Mouse (Mus musculus): ENCODE data around the gene Trim16. TPM values are rescaled to one million over a fixed set of nuclear protein-coding genes. Genes with fewer than 3 reads are reported as not detected.

The Trim16 gene
- polyA plus RNA-seq, 1 experiment from 2014 or later, result 2.8 TPM

GRCm38 (mm10) chr11:62878728-62879127 is 58.7 kb downstream of the Trim16 start:
- DNase-seq (ENCODE audit: extremely low spot score, low spot score), result no peak
- Histone ChIP-seq H3K27ac (peak overlapping the region; percentile 90), H3K36me3 (replicated peaks) (peaks cover 8% of the 10 kb centered on the region), H3K9me3 (no peaks in the 10 kb centered on the region), H3K27me3 (ENCODE audit: poor library complexity, severe bottlenecking) (no peaks in the 10 kb centered on the region), H3K4me3 (peak overlapping the region; percentile 71), H3K4me1 (peaks cover 20% of the 10 kb centered on the region)
- 37% methylated on average over 9 of the region's 9 CpGs for WGBS

GRCm38 (mm10) chr11:62879220-62880048 is 59.4 kb downstream of the Trim16 start, which contains the start of gene Tvp23b:
TSS of gene Tvp23b (plus strand) at chr11:62879455.
- H3K4me3 ChIP-seq, result peak within 1 kb of the TSS; percentile 71
- WGBS, result 2% methylated on average over 55 of the region's 55 CpGs
- H3K36me3 ChIP-seq (replicated peaks), result peaks cover 16% of the 10 kb centered on the region
- H3K27ac ChIP-seq, result peak within 1 kb of the TSS; percentile 90
- no peaks in the 10 kb centered on the region for H3K9me3 ChIP-seq
- H3K27me3 ChIP-seq (ENCODE audit: poor library complexity, severe bottlenecking), result no peaks in the 10 kb centered on the region
- peaks cover 20% of the 10 kb centered on the region for H3K4me1 ChIP-seq
- DNase-seq (ENCODE audit: extremely low spot score, low spot score), result peak; percentile 98

- Histone ChIP-seq H3K9me3 (no peaks in the 10 kb centered on the region), H3K27me3 (ENCODE audit: poor library complexity, severe bottlenecking) (no peaks in the 10 kb centered on the region), H3K4me1 (peaks cover 14% of the 10 kb centered on the region), H3K27ac (no peak overlapping the region), H3K4me3 (no peak overlapping the region), H3K36me3 (replicated peaks) (peaks cover 42% of the 10 kb centered on the region)
- WGBS, result 93% methylated on average over 8 of the region's 8 CpGs
- DNase-seq (ENCODE audit: extremely low spot score, low spot score), result no peak
Observed at GRCm38 (mm10) chr11:62883407-62883806, 63.4 kb downstream of the Trim16 start.

GRCm38 (mm10) chr11:62885323-62885722 is 65.3 kb downstream of the Trim16 start:
- no peak for DNase-seq (ENCODE audit: extremely low spot score, low spot score)

GRCm38 (mm10) chr11:62890796-62891195 is 70.8 kb downstream of the Trim16 start:
- Histone ChIP-seq H3K36me3 (replicated peaks) (peaks cover 49% of the 10 kb centered on the region), H3K4me3 (no peak overlapping the region), H3K4me1 (no peaks in the 10 kb centered on the region), H3K27ac (no peak overlapping the region), H3K27me3 (ENCODE audit: poor library complexity, severe bottlenecking) (no peaks in the 10 kb centered on the region), H3K9me3 (no peaks in the 10 kb centered on the region)
- WGBS, result 91% methylated on average over 4 of the region's 4 CpGs
- DNase-seq (ENCODE audit: extremely low spot score, low spot score), result no peak

More at GRCm38 (mm10) chr11:62885323-62885722, 65.3 kb downstream of the Trim16 start:
- Histone ChIP-seq H3K27ac (no peak overlapping the region), H3K4me1 (peaks cover 5% of the 10 kb centered on the region), H3K9me3 (no peaks in the 10 kb centered on the region), H3K36me3 (replicated peaks) (peaks cover 54% of the 10 kb centered on the region), H3K27me3 (ENCODE audit: poor library complexity, severe bottlenecking) (no peaks in the 10 kb centered on the region), H3K4me3 (no peak overlapping the region)
- 90% methylated on average over 5 of the region's 5 CpGs for WGBS

GRCm38 (mm10) chr11:62891763-62892162 is 71.7 kb downstream of the Trim16 start:
- Histone ChIP-seq H3K27ac (no peak overlapping the region), H3K4me3 (no peak overlapping the region), H3K36me3 (replicated peaks) (peaks cover 50% of the 10 kb centered on the region), H3K4me1 (no peaks in the 10 kb centered on the region), H3K9me3 (no peaks in the 10 kb centered on the region), H3K27me3 (ENCODE audit: poor library complexity, severe bottlenecking) (no peaks in the 10 kb centered on the region)
- DNase-seq (ENCODE audit: extremely low spot score, low spot score), result no peak
- WGBS, result 94% methylated on average over 11 of the region's 11 CpGs

Other genes with a start within 250 kb of the Trim16 start
- gene Trpv2, start 245.7 kb upstream of the Trim16 start, polyA plus RNA-seq (2016; fragmentation: Nextera tagmentation; extraction: Ambion mirVana), result 2.1 and 2.5 TPM in 2 replicates
- gene Lrrc75a, start 171.7 kb upstream of the Trim16 start, polyA plus RNA-seq (2016; fragmentation: Nextera tagmentation; extraction: Ambion mirVana), result 9.1 and 10.0 TPM in 2 replicates
- gene Mmgt2, start 171.6 kb upstream of the Trim16 start, polyA plus RNA-seq (2016; fragmentation: Nextera tagmentation; extraction: Ambion mirVana), result 38.6 and 39.0 TPM in 2 replicates
- 14.7 TPM in 2 replicates for gene Zfp287, start 88.3 kb upstream of the Trim16 start, polyA plus RNA-seq (2016; fragmentation: Nextera tagmentation; extraction: Ambion mirVana)
- not detected in 2 replicates for gene Gm10428, start 67.1 kb upstream of the Trim16 start, polyA plus RNA-seq (2016; fragmentation: Nextera tagmentation; extraction: Ambion mirVana)
- gene Zfp286, start 30.8 kb upstream of the Trim16 start, polyA plus RNA-seq (2016; fragmentation: Nextera tagmentation; extraction: Ambion mirVana), result 21.1 and 26.4 TPM in 2 replicates
- 0.26 and 0.41 TPM in 2 replicates for gene Fbxw10, start 26.8 kb downstream of the Trim16 start, polyA plus RNA-seq (2016; fragmentation: Nextera tagmentation; extraction: Ambion mirVana)
- 36.1 and 40.7 TPM in 2 replicates for gene Tvp23b, start 59.2 kb downstream of the Trim16 start, polyA plus RNA-seq (2016; fragmentation: Nextera tagmentation; extraction: Ambion mirVana)
- not detected in 2 replicates for gene Cdrt4, start 131.0 kb downstream of the Trim16 start, polyA plus RNA-seq (2016; fragmentation: Nextera tagmentation; extraction: Ambion mirVana)
- not detected in 2 replicates for gene Tekt3, start 241.4 kb downstream of the Trim16 start, polyA plus RNA-seq (2016; fragmentation: Nextera tagmentation; extraction: Ambion mirVana)